Mouse (Mus musculus) neural tube, embryonic 11.5 days (tissue): ENCODE data around the gene Ece2. TPM values are rescaled to one million over a fixed set of nuclear protein-coding genes. Genes with fewer than 3 reads are reported as not detected.
"Not testable (repeated sequence)": the region's sequence is repeated elsewhere in the genome, so short reads cannot be mapped to it uniquely, and the experiment has no call there.

ENCODE experiments used
- ATAC-seq: fragments of 200-750 bp; cut with Nextera tagmentation; 2 replicates; pipeline ENCODE4 v1.8.0; 2017; ENCODE audit warnings: moderate number of reproducible peaks, mild to moderate bottlenecking, moderate TSS enrichment, moderate library complexity; ENCODE audit not compliant: insufficient read depth, low FRiP score, low TSS enrichment
- DNase-seq: peaks from one replicate; pipeline ENCODE4 v3.0.0-alpha.2; 2015; ENCODE audit warnings: low spot score
- H3K27ac ChIP-seq: fragments of 300-500 bp; sonication (generic); 2 replicates; pipeline ENCODE4 v1.5.1; 2014; ENCODE audit warnings: low read depth, mild to moderate bottlenecking, low read length
- H3K27me3 ChIP-seq: fragments of 300-500 bp; sonication (generic); 2 replicates; pipeline ENCODE4 v1.6.1; 2014; ENCODE audit warnings: mild to moderate bottlenecking, low read length, mixed read lengths; ENCODE audit not compliant: control insufficient read depth, insufficient read depth
- H3K36me3 ChIP-seq: fragments of 300-500 bp; sonication (generic); 2 replicates; pipeline ENCODE4 v1.6.1; 2014; ENCODE audit warnings: mild to moderate bottlenecking, low read length, moderate library complexity, mixed read lengths; ENCODE audit not compliant: control insufficient read depth, insufficient read depth
- H3K4me1 ChIP-seq: fragments of 300-500 bp; sonication (generic); 2 replicates; pipeline ENCODE4 v1.6.1; 2014; ENCODE audit warnings: low read length, mixed read lengths; ENCODE audit not compliant: control insufficient read depth, insufficient read depth
- H3K4me2 ChIP-seq: fragments of 300-500 bp; sonication (generic); 2 replicates; pipeline ENCODE4 v1.6.1; 2014; ENCODE audit warnings: low read depth, mild to moderate bottlenecking, moderate library complexity
- H3K4me3 ChIP-seq: fragments of 300-500 bp; sonication (generic); 2 replicates; pipeline ENCODE4 v1.5.1; 2014; ENCODE audit warnings: low read depth, low read length
- H3K9ac ChIP-seq: fragments of 300-500 bp; sonication (generic); 2 replicates; pipeline ENCODE4 v1.6.1; 2014; ENCODE audit warnings: mild to moderate bottlenecking, low read length
- H3K9me3 ChIP-seq: fragments of 300-500 bp; sonication (generic); 2 replicates; pipeline ENCODE4 v1.6.1; 2016; ENCODE audit warnings: low read length; ENCODE audit not compliant: control insufficient read depth
- WGBS: fragments of 180-500 bp; shearing (Covaris S2); extraction: QIAGEN DNeasy Blood & Tissue Kit; methylation state at CpG from one replicate; pipeline ENCODE4 v1.1.7; 2014; 5-methylcytosine and 5-hydroxymethylcytosine counted together
- polyA plus RNA-seq: library from polyadenylated mRNA; unstranded; fragments of >200 nt; fragmentation: Nextera tagmentation; extraction: Ambion mirVana; gene quantifications from 2 replicates; pipeline ENCODE4 v1.2.1, GENCODE M21; 2014

Ece2 gene
- polyA plus RNA-seq, 1 experiment from 2014 or later: 4.6 TPM

GRCm38 (mm10) chr16:20643911-20644310 is 14.3 kb downstream of the Ece2 start:
- Histone ChIP-seq H3K36me3 (no peaks in the 10 kb centered on the region), H3K27ac (no peak overlapping the region), H3K9ac (no peak overlapping the region), H3K4me2 (no peak overlapping the region), H3K4me1 (no peaks in the 10 kb centered on the region), H3K27me3 (no peaks in the 10 kb centered on the region), H3K4me3 (no peak overlapping the region), H3K9me3 (no peaks in the 10 kb centered on the region)
- ATAC-seq (no peak), DNase-seq (no peak)
- WGBS: 86% methylated on average over 7 of the region's 7 CpGs

DNA sequence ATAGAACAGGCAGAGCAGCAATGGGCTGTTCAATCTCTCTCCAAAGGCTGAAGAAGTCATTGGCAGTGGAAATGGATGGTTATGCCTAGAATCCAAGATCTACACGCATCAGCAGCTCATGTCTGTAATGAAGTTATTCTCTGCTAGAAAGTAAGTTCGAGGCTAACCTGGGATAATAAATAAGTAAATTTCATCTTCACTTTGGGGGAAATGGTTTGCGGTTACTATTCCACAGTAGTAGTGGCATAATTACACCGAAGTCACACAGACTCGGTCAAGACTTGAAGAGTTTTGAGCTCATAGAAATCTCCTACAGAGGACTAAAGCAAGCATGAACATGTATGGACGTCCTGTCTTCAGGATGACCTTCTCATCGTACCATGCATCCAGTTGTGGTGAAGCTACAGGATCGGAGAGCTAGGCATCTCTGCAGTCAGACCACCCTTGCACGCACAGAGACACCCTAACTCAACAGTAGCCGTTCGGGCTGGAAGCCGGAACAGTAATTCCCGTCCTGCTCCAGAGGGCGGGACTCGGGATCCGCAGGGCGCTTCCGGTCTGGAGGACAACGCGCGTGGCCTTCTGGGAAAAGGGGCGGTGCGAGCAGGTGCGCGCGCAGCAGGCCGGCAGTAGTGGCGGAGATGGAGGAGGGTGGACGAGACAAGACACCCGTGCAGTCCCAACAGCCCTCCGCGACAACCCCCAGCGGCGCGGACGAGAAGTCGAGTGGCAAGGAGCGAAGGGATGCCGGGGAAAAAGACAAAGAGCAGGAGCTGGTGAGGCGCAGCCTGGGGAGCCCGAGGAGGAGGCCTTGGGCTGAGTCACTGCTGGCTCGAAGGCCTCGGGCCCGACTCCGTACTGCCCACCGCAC is 21.7 kb downstream of the Ece2 start, which contains the start of gene Psmd2:
Gene Psmd2, plus strand, starts transcription at position 577 of the 871 bp plus-strand sequence.
- H3K4me1 ChIP-seq: peaks cover 2% of the 10 kb centered on the region; the same call in 1 of the 2 replicates
- no peaks in the 10 kb centered on the region for H3K27me3 ChIP-seq
- peak within 1 kb of the TSS; percentile 79 for H3K4me2 ChIP-seq
- 2% methylated on average over 45 of the region's 46 CpGs for WGBS
- H3K9ac ChIP-seq: peak within 1 kb of the TSS; percentile 74
- peak within 1 kb of the TSS; percentile 39; the same call in 1 of the 2 replicates for H3K27ac ChIP-seq
- no peaks in the 10 kb centered on the region for H3K9me3 ChIP-seq
- ATAC-seq (peak; percentile 98), DNase-seq (peak; percentile 98)
- peak within 1 kb of the TSS; percentile 86 for H3K4me3 ChIP-seq
- peaks cover 3% of the 10 kb centered on the region for H3K36me3 ChIP-seq

GRCm38 (mm10) chr16:20651947-20652310 is 22.3 kb downstream of the Ece2 start:
- ATAC-seq (no peak), DNase-seq (peak; percentile 12)
- Histone ChIP-seq H3K4me2 (peak overlapping the region; percentile 79), H3K4me1 (peaks cover 2% of the 10 kb centered on the region; the same call in 1 of the 2 replicates), H3K4me3 (peak overlapping the region; percentile 86), H3K27me3 (no peaks in the 10 kb centered on the region), H3K36me3 (peaks cover 5% of the 10 kb centered on the region), H3K9me3 (no peaks in the 10 kb centered on the region), H3K9ac (peak overlapping the region; percentile 74), H3K27ac (no peak overlapping the region)
- 9% methylated on average over 12 of the region's 12 CpGs for WGBS

DNA sequence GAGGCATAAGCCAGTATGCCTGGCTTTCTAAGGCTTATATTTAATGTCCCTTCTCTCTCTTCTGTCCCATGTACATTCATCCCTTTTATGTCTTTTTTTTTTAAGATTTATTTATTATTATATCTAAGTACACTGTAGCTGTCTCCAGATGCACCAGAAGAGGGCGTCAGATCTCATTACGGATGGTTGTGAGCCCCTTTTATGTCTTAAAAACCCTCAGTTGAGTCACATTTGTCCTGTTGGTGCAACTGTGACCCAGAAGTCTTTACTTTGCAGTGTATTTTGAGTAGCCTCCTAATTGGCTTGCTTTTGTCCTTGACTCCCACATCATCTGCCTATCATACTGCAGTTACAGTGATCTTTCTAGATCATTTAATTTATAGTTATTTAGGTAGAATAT is 23.7 kb downstream of the Ece2 start:
- no peak for ATAC-seq
- H3K4me1 ChIP-seq: peaks cover 2% of the 10 kb centered on the region; the same call in 1 of the 2 replicates
- no peak overlapping the region for H3K4me2 ChIP-seq
- no peak overlapping the region for H3K27ac ChIP-seq
- no peaks in the 10 kb centered on the region for H3K27me3 ChIP-seq
- no peak overlapping the region for H3K4me3 ChIP-seq
- no peaks in the 10 kb centered on the region for H3K9me3 ChIP-seq
- no peak overlapping the region for H3K9ac ChIP-seq
- DNase-seq: no peak
- H3K36me3 ChIP-seq: peaks cover 10% of the 10 kb centered on the region
- WGBS: 62% methylated on average over 2 of the region's 2 CpGs

DNA sequence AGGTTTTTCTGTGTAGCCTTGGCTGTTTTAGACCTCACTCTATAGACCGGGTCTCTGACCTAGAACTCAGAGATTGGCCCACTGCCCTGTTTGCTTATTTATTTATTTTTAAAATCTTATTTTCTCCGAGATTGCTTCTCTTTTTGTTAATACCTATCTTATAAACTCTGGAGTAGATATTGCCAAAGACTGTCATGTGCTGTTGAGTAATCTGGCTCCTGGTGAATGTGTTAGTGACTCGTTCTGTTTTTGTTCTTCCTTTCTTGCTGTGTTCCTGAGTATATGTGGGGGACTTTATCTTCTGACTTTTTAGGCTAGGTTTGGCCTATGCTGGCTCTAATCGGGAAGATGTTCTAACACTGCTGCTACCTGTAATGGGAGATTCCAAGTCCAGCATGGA is 28.0 kb downstream of the Ece2 start:
- H3K4me1 ChIP-seq: no peaks in the 10 kb centered on the region
- WGBS: 92% methylated on average over 4 of the region's 4 CpGs
- no peaks in the 10 kb centered on the region for H3K9me3 ChIP-seq
- no peaks in the 10 kb centered on the region for H3K27me3 ChIP-seq
- no peak for ATAC-seq
- DNase-seq: no peak
- H3K9ac ChIP-seq: no peak overlapping the region
- H3K4me2 ChIP-seq: no peak overlapping the region
- H3K4me3 ChIP-seq: no peak overlapping the region
- H3K36me3 ChIP-seq: peaks cover 30% of the 10 kb centered on the region
- no peak overlapping the region for H3K27ac ChIP-seq

DNA sequence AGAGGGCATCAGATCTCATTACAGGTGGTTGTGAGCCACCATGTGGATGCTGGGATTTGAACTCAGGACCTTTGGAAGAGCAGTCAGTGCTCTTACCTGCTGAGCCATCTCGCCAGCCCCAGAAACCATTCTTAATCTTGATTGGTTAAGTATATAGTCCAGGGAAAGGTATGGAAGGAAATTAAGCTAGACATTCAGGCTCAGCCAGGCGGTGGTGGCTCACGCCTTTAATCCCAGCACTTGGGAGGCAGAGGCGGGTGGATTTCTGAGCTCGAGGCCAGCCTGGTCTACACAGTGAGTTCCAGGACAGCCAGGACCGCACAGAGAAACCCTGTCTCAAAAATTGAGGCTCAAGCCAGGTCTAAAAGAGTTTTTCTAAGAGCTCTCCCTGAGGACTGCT is 38.4 kb downstream of the Ece2 start, which contains the start of gene Eif4g1:
Gene Eif4g1, plus strand, starts transcription at position 301 of the 400 bp plus-strand sequence.
- not testable (repeated sequence) for DNase-seq, H3K4me3 ChIP-seq, ATAC-seq, H3K27ac ChIP-seq, H3K36me3 ChIP-seq, H3K9me3 ChIP-seq, H3K9ac ChIP-seq, H3K27me3 ChIP-seq, H3K4me2 ChIP-seq, H3K4me1 ChIP-seq
- 95% methylated on average over 5 of the region's 6 CpGs for WGBS

DNA sequence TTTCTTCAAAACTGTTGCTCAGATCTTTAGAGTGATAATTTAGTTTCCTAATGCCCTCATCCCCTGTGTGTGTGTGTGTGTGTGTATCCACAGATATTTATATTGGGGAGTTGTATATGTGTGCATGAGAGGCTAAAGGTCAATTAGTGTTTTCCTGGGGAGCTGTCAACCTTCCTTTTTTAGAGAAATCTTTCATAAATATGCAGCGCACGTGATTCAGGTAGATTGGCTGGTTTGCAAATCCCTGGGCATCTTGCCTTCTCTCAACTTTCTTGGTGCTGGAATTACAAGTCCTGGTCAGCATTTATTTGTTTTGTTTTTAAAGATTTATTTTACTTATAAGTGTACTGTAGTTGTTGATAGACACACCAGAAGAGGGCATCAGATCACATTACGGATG is 40.7 kb downstream of the Ece2 start:
- Histone ChIP-seq H3K27me3 (no peaks in the 10 kb centered on the region), H3K36me3 (no peaks in the 10 kb centered on the region; the same call in 1 of the 2 replicates), H3K9ac (no peak overlapping the region), H3K27ac (no peak overlapping the region), H3K4me3 (no peak overlapping the region), H3K4me1 (peaks cover 18% of the 10 kb centered on the region), H3K4me2 (no peak overlapping the region), H3K9me3 (no peaks in the 10 kb centered on the region)
- ATAC-seq: no peak
- no peak for DNase-seq
- 95% methylated on average over 3 of the region's 3 CpGs for WGBS

- no peaks in the 10 kb centered on the region for H3K27me3 ChIP-seq
- 26% methylated on average over 6 of the region's 6 CpGs for WGBS
- H3K36me3 ChIP-seq: no peaks in the 10 kb centered on the region; the same call in 1 of the 2 replicates
- H3K9me3 ChIP-seq: no peaks in the 10 kb centered on the region
- H3K4me1 ChIP-seq: peaks cover 18% of the 10 kb centered on the region
- H3K27ac ChIP-seq: no peak overlapping the region
- DNase-seq: no peak
- ATAC-seq: no peak
- H3K4me3 ChIP-seq: peak overlapping the region; percentile 99; the same call in 1 of the 2 replicates
- peak overlapping the region; percentile 46 for H3K4me2 ChIP-seq
- no peak overlapping the region; the same call in 1 of the 2 replicates for H3K9ac ChIP-seq
Measured at GRCm38 (mm10) chr16:20671886-20672285, 42.3 kb downstream of the Ece2 start.

DNA sequence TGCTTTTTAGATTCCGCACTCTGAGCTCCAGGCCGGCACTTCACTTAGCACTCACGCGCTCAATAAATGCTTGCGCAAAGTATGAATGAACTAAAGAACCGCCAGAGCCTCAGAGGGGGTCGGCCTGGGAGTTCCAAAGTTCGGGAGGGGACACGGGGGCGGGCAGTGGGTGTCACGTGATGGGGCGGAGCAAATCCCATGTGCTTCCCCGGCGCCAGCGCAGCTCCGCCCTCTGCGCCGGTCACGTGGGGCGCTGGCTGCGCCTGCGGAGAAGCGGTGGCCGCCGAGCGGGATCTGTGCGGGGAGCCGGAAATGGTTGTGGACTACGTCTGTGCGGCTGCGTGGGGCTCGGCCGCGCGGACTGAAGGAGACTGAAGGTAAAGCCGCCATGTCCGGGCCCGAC is 42.9 kb downstream of the Ece2 start:
- Histone ChIP-seq H3K4me1 (peaks cover 18% of the 10 kb centered on the region), H3K36me3 (peaks cover under 1% of the 10 kb centered on the region), H3K9me3 (no peaks in the 10 kb centered on the region), H3K27me3 (no peaks in the 10 kb centered on the region), H3K9ac (peak overlapping the region; percentile 87), H3K4me2 (peak overlapping the region; percentile 97), H3K27ac (peak overlapping the region; percentile 93), H3K4me3 (peak overlapping the region; percentile 99)
- ATAC-seq: peak; percentile 95
- peak; percentile 96 for DNase-seq
- WGBS: under 1% methylated on average over 34 of the region's 38 CpGs
